Mouse (Mus musculus): ENCODE results near the gene BC017158. TPM values are rescaled to one million over a fixed set of nuclear protein-coding genes. Genes with fewer than 3 reads are reported as not detected.
"Not testable (repeated sequence)": the region's sequence is repeated elsewhere in the genome, so short reads cannot be mapped to it uniquely, and the experiment has no call there.

BC017158 gene
- polyA plus RNA-seq (2016; fragmentation: Nextera tagmentation; extraction: Ambion mirVana) = 22.5 and 28.0 TPM in 2 replicates

DNA sequence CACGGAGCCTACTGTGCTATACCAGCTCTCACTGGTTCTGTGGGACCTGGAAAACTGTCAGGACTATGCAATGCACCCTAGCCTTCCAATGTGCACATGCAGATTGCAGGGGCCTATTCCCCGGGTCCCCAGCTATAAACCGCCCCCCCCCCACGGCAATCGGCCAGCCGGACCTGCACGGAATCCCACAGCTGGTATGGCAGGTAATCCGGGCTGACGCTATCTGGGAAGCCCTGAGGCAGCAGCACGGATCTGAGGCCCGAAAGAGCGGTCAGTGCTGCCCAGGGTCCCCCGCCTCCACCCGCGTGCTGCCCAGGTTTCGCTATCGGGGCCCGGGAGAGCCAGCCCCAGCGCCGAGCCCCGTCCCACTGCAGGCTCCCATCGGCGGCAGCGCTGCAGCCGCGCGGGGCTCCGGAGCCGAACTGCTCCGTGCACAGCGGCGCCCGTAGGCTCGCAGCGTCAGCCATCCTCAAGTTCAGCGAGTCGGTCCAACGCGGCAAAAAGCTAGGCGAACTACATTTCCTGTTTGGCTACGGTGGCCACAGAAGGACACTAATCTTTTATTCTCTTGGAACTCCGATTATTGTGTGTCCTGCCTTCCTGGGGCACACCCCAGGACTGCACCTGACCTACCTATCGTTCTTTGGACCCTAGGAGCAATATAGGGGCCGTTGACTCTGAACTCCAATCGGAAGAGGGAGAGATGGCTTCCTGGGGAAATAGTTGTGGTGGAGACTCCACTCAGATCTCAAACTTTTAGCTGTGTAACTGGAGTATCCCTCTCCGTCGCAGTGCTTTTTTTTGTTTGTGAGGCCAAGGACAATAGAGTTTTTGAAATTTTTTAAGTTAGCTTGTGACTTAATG lies at the start of gene BC017158:
Gene BC017158 (minus strand): TSS at position 554 of the 864 bp plus-strand sequence.
- 2% methylated on average over 47 of the region's 47 CpGs for WGBS
- Histone ChIP-seq H3K36me3 (peaks cover 24% of the 10 kb centered on the region), H3K4me2 (peak within 1 kb of the TSS; percentile 84), H3K4me1 (replicated peaks) (peaks cover 25% of the 10 kb centered on the region), H3K27ac (peak within 1 kb of the TSS; percentile 89), H3K4me3 (replicated peaks) (peak within 1 kb of the TSS; percentile 89), H3K9me3 (no peaks in the 10 kb centered on the region), H3K27me3 (no peaks in the 10 kb centered on the region), H3K9ac (replicated peaks) (peak within 1 kb of the TSS; percentile 90)
- ATAC-seq (ENCODE audit: insufficient number of reproducible peaks, insufficient read depth, low FRiP score, low TSS enrichment, low read depth) = peak; percentile 33; the same call in 1 of the 2 replicates

DNA sequence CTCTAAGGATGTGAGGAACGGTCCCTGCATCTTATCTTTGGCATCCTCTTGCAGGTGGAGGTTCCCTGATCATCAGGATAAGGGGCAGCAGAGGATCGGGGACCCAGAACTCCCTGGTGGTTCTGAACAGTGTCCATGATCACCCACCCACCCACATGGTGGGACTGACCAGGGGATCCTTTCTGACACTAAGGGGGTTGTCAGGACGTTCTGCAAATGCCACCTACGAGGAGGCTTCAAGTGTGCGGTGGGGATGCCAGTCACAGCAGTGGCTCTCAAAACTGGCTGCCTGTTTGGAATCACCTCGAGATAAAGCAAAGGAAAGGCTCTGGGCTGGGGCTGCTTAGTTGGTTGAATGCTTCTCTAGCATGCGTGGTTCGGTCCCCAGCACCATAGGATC lies 49.0 kb upstream of the BC017158 start:
- H3K9me3 ChIP-seq = no peaks in the 10 kb centered on the region
- H3K27ac ChIP-seq = no peak overlapping the region
- ATAC-seq (ENCODE audit: insufficient number of reproducible peaks, insufficient read depth, low FRiP score, low TSS enrichment, low read depth) = no peak
- H3K36me3 ChIP-seq = no peaks in the 10 kb centered on the region
- 79% methylated on average over 8 of the region's 8 CpGs for WGBS
- H3K4me1 ChIP-seq (replicated peaks) = no peaks in the 10 kb centered on the region
- H3K27me3 ChIP-seq = no peaks in the 10 kb centered on the region
- H3K4me2 ChIP-seq = no peak overlapping the region
- no peak overlapping the region for H3K4me3 ChIP-seq (replicated peaks)
- no peak overlapping the region for H3K9ac ChIP-seq (replicated peaks)

DNA sequence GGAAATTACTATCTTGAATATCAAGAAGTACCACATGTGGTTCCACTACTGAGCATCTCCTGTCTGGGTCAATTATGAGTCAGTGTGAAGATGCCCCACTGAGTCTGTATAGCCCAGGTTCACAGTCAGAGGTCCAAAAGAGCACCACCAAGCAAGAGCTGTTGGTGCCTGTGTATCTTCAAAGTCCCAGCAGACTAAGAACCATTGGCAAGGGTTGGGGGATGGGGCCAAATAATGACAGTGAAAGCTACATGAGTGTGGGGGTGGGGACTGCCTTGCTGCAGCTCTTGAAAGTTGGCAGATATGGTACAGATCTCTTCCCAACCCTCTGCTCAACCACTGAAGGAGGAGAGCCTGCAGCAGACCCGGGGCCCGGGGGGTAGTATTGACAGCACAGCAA lies 48.6 kb upstream of the BC017158 start:
- H3K27me3 ChIP-seq = no peaks in the 10 kb centered on the region
- H3K4me3 ChIP-seq (replicated peaks) = no peak overlapping the region
- H3K9ac ChIP-seq (replicated peaks) = no peak overlapping the region
- no peaks in the 10 kb centered on the region for H3K9me3 ChIP-seq
- WGBS = 65% methylated on average over 2 of the region's 2 CpGs
- H3K27ac ChIP-seq = no peak overlapping the region
- no peaks in the 10 kb centered on the region for H3K4me1 ChIP-seq (replicated peaks)
- H3K36me3 ChIP-seq = no peaks in the 10 kb centered on the region
- H3K4me2 ChIP-seq = no peak overlapping the region
- no peak for ATAC-seq (ENCODE audit: insufficient number of reproducible peaks, insufficient read depth, low FRiP score, low TSS enrichment, low read depth)

DNA sequence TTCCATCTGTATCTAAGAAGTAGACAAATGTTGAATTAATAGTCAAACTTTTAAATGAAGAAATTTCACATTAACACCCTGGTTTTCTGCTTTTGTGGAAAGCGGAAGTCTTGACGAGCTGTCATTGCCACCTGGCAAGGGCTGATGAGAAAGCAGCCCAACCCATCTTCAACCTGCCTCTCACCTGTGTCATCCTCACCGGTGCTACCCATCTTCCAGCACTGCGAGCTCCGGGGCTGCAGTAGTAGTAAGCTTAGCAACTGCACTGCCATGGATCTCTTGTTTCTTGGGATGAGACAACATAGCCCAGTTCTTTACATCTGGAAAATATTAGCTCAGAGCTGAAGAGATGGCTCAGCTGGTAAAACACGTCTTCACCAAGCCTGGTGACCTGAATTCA lies 47.7 kb upstream of the BC017158 start:
- no peaks in the 10 kb centered on the region for H3K27me3 ChIP-seq
- no peaks in the 10 kb centered on the region for H3K36me3 ChIP-seq
- 78% methylated on average over 6 of the region's 6 CpGs for WGBS
- ATAC-seq (ENCODE audit: insufficient number of reproducible peaks, insufficient read depth, low FRiP score, low TSS enrichment, low read depth) = no peak
- H3K4me3 ChIP-seq (replicated peaks) = no peak overlapping the region
- no peaks in the 10 kb centered on the region for H3K4me1 ChIP-seq (replicated peaks)
- H3K9ac ChIP-seq (replicated peaks) = no peak overlapping the region
- H3K9me3 ChIP-seq = no peaks in the 10 kb centered on the region
- H3K27ac ChIP-seq = no peak overlapping the region
- no peak overlapping the region for H3K4me2 ChIP-seq

DNA sequence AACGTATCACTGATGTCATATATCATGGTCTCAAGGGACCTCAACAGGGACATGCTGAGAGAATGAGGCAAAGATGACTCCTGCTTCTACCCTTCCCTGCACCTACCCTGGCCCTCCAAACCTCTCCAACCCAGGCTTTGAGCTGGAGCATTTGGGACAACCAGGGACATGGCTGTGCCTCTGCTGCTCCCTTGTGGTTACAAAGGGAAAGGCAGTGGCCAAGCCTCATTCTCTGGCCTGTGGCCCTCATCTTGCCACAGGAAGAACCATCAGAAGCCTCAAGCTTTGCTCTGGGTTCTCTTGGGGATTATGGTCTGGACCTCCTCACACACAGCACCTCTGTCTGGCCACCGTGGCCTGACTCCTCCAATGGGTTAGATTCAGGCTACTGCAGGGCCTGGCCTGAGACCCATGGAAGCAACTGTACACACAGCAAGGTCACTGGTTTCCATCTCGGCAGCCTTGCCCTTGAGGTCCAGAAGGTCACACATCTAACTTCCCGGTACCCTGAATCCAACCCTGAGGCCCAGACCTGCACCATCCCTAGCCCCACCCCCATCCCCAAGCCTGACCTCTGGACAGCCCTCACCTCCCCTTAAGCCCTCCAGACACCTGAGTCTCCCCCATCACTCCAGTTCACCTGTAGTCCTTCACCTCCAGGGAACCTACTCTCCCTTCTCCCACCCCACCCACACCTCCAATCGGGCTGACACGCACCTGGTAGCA lies 47.1 kb upstream of the BC017158 start:
- H3K27ac ChIP-seq = no peak overlapping the region
- no peak overlapping the region for H3K9ac ChIP-seq (replicated peaks)
- H3K36me3 ChIP-seq = no peaks in the 10 kb centered on the region
- ATAC-seq (ENCODE audit: insufficient number of reproducible peaks, insufficient read depth, low FRiP score, low TSS enrichment, low read depth) = peak; percentile 47; the same call in 1 of the 2 replicates
- H3K4me1 ChIP-seq (replicated peaks) = no peaks in the 10 kb centered on the region
- H3K27me3 ChIP-seq = no peaks in the 10 kb centered on the region
- no peaks in the 10 kb centered on the region for H3K9me3 ChIP-seq
- H3K4me2 ChIP-seq = no peak overlapping the region
- WGBS = 60% methylated on average over 6 of the region's 6 CpGs
- no peak overlapping the region for H3K4me3 ChIP-seq (replicated peaks)

DNA sequence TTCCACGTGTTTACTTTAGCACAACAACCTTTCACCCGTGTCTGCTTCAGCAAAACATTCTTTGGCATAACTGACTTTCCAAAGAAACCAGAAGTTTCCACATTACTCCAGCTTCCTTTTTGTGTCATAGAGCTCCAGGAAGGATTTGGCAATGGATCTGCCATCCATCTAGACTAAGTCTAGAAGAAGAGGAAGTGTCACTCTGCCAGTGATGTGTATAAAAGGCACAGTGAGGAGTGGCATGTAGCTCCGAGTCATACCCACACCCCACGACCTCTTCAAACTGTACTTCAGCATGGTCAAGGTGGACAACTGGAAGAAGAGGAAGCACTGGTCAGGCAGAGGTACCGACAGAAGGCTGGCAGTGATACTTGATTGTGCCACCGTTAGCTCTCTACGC lies 46.5 kb upstream of the BC017158 start:
- Histone ChIP-seq H3K9ac (replicated peaks) (no peak overlapping the region), H3K4me3 (replicated peaks) (no peak overlapping the region), H3K9me3 (no peaks in the 10 kb centered on the region), H3K4me2 (no peak overlapping the region), H3K36me3 (no peaks in the 10 kb centered on the region), H3K27ac (no peak overlapping the region), H3K27me3 (no peaks in the 10 kb centered on the region), H3K4me1 (replicated peaks) (no peaks in the 10 kb centered on the region)
- ATAC-seq (ENCODE audit: insufficient number of reproducible peaks, insufficient read depth, low FRiP score, low TSS enrichment, low read depth) = no peak
- 86% methylated on average over 7 of the region's 7 CpGs for WGBS

DNA sequence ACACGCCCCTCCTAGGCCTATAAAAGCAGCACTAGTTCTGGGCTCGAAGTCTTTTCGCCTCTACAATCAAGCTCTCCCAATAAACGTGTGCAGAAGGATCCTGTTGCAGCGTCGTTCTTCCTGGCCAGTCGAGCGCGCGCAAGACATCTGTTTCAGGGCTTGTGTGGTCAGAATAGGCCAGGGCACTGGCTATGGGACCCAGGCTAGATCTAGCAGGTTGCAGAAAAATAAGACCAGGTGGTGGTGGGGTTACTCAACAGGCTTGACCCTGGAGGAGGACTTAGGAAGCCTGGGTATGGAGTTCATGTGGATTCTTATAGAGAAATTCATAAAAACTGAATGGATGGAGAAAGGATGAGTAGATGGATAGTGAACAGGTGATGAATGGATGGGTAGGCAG lies 44.7 kb upstream of the BC017158 start:
- H3K9me3 ChIP-seq; H3K4me3 ChIP-seq (replicated peaks); H3K27ac ChIP-seq; H3K27me3 ChIP-seq; H3K4me1 ChIP-seq (replicated peaks); ATAC-seq (ENCODE audit: insufficient number of reproducible peaks, insufficient read depth, low FRiP score, low TSS enrichment, low read depth); H3K36me3 ChIP-seq; H3K9ac ChIP-seq (replicated peaks); H3K4me2 ChIP-seq: not testable (repeated sequence)
- WGBS = 90% methylated on average over 9 of the region's 10 CpGs

DNA sequence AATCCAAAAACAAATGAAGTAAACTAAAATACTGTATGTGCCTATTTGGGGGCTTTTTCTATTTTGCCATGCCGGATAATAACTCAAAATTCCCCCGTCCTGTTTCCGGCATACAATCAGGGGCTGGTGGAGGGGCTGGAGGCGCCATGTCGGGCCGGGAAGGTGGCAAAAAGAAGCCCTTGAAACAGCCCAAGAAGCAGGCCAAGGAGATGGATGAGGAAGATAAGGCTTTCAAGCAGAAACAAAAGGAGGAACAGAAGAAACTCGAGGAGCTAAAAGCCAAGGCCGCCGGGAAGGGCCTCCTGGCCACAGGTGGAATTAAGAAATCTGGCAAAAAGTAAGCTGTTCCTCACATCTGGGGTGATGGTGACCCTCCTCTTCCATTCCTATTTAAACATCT lies 42.4 kb upstream of the BC017158 start:
- H3K9ac ChIP-seq (replicated peaks); ATAC-seq (ENCODE audit: insufficient number of reproducible peaks, insufficient read depth, low FRiP score, low TSS enrichment, low read depth); H3K4me3 ChIP-seq (replicated peaks); H3K27me3 ChIP-seq; H3K27ac ChIP-seq; H3K4me2 ChIP-seq; H3K36me3 ChIP-seq; H3K9me3 ChIP-seq; H3K4me1 ChIP-seq (replicated peaks): not testable (repeated sequence)
- 78% methylated on average over 9 of the region's 9 CpGs for WGBS

DNA sequence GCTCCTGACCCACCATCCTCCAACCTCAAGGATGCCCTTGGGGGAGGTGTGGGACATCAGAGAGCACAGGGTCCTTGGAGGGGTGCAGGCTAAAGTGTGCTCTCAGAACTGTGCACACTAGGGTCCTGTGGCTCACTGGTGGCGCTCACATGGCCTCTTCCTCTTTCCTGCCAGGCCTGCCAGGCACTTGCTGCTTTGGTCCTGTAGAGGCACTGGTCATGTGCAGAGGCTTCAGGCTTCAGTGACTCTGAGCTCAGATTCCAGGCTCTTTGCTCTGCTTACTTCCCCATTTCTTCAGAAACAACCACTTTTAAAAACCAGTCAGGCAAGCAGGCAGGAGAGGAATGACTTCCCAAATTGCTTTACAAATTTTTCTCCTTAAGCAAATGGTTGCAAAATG lies 34.9 kb upstream of the BC017158 start:
- no peak overlapping the region; the same call in 1 of the 2 replicates for H3K9ac ChIP-seq (replicated peaks)
- ATAC-seq (ENCODE audit: insufficient number of reproducible peaks, insufficient read depth, low FRiP score, low TSS enrichment, low read depth) = no peak

DNA sequence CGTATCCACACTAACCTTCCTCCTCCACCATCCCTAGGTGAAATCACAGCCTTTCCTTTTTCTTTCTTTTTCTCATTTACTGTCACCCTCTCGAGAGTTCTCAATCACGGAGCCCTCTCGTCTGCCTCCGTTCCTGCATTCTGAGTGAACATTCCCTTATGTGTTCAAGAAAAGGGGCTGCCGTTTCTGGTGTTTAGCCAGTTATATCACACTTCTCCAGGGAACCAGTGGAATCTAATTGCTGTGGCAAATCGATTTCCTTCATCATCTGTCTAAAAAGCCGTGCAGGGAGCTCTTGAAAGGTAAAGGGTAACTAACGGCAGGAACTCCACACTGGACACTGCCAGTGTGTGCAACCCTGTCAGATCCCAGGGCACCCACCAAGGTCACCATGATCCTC lies 33.0 kb upstream of the BC017158 start:
- Histone ChIP-seq H3K4me3 (replicated peaks) (no peak overlapping the region), H3K27ac (no peak overlapping the region), H3K36me3 (no peaks in the 10 kb centered on the region), H3K4me2 (no peak overlapping the region), H3K9me3 (no peaks in the 10 kb centered on the region), H3K27me3 (no peaks in the 10 kb centered on the region), H3K4me1 (replicated peaks) (no peaks in the 10 kb centered on the region), H3K9ac (replicated peaks) (no peak overlapping the region)
- WGBS = 64% methylated on average over 9 of the region's 9 CpGs
- no peak for ATAC-seq (ENCODE audit: insufficient number of reproducible peaks, insufficient read depth, low FRiP score, low TSS enrichment, low read depth)

More for the DNA sequence above, 34.9 kb upstream of the BC017158 start:
- Histone ChIP-seq H3K4me1 (replicated peaks) (no peaks in the 10 kb centered on the region), H3K4me3 (replicated peaks) (no peak overlapping the region), H3K4me2 (no peak overlapping the region), H3K27ac (no peak overlapping the region), H3K9me3 (no peaks in the 10 kb centered on the region), H3K36me3 (no peaks in the 10 kb centered on the region), H3K27me3 (no peaks in the 10 kb centered on the region)
- WGBS = 76% methylated on average over 1 of the region's 1 CpGs

DNA sequence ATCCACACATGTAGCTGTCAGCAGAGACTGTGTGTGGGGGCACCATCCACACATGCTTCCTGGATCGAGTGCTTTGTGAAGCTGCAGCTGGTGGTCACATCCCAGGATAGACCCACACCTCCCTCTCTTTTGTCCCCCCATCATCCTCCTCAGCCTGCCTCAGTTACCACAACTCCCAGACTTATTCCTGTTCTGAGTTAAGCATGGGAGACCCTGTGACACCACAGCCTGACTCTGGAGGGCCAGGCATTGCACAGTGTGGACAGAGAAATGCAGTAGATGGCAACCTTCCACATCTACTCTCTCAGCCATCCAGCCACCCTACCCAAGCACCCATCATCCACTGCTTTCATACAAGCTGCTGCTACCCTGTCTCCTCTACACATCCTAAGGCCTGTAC lies 27.0 kb upstream of the BC017158 start:
- no peak for ATAC-seq (ENCODE audit: insufficient number of reproducible peaks, insufficient read depth, low FRiP score, low TSS enrichment, low read depth)
- Histone ChIP-seq H3K36me3 (no peaks in the 10 kb centered on the region), H3K4me2 (no peak overlapping the region), H3K4me3 (replicated peaks) (no peak overlapping the region), H3K27me3 (no peaks in the 10 kb centered on the region), H3K4me1 (replicated peaks) (no peaks in the 10 kb centered on the region), H3K9ac (replicated peaks) (no peak overlapping the region), H3K27ac (no peak overlapping the region), H3K9me3 (no peaks in the 10 kb centered on the region)
- WGBS = 44% methylated on average over 1 of the region's 1 CpGs

Measured in limb, embryonic 12.5 days (tissue).